Mouse (Mus musculus): Measurements from ENCODE around the gene Grin2c. TPM values are rescaled to one million over a fixed set of nuclear protein-coding genes. Genes with fewer than 3 reads are reported as not detected.
A peak's percentile ranks its signal among the peaks of the same experiment; 100 is the strongest.

The Grin2c gene
- 1 to 10 TPM; 2.3 to 9.4 TPM for total RNA-seq (2021)
- 13.8 and 25.5 TPM in 2 replicates for polyA plus RNA-seq (2012; rRNA removed)
- long read RNA-seq, partial matches to known transcripts: 5 of 17 reads
- long read RNA-seq, other reads (novel, unspliced or antisense): 12 of 17 reads

- DNase-seq: peak; percentile 75
Observed at GRCm38 (mm10) chr11:115267061-115267883, at the start of gene Grin2c. TSS of gene Grin2c (minus strand) at chr11:115267243.

- DNase-seq: peak; percentile 34
Observed at GRCm38 (mm10) chr11:115314249-115314648, 47.2 kb upstream of the Grin2c start.

- no peak for DNase-seq
Observed at GRCm38 (mm10) chr11:115308781-115309180, 41.7 kb upstream of the Grin2c start.

- no peak for DNase-seq
Observed at GRCm38 (mm10) chr11:115306863-115307262, 39.8 kb upstream of the Grin2c start, which contains the start of gene Otop2. TSS of gene Otop2 (plus strand) at chr11:115307163.

GRCm38 (mm10) chr11:115303167-115303566 is 36.1 kb upstream of the Grin2c start:
- DNase-seq: peak; percentile 64

GRCm38 (mm10) chr11:115301351-115301750 is 34.3 kb upstream of the Grin2c start:
- DNase-seq: no peak

GRCm38 (mm10) chr11:115300745-115301144 is 33.7 kb upstream of the Grin2c start:
- no peak for DNase-seq

- DNase-seq: no peak
Observed at GRCm38 (mm10) chr11:115298160-115298559, 31.1 kb upstream of the Grin2c start.

GRCm38 (mm10) chr11:115297214-115297826 is 30.3 kb upstream of the Grin2c start, which contains the start of gene Fads6:
TSS of gene Fads6 (minus strand) at chr11:115297663.
- peak; percentile 93 for DNase-seq

- DNase-seq: peak; percentile 72
Observed at GRCm38 (mm10) chr11:115296471-115297210, 29.6 kb upstream of the Grin2c start.

- no peak for DNase-seq
Observed at GRCm38 (mm10) chr11:115295939-115296338, 28.9 kb upstream of the Grin2c start.

GRCm38 (mm10) chr11:115292631-115293375 is 25.8 kb upstream of the Grin2c start:
- peak; percentile 68 for DNase-seq

GRCm38 (mm10) chr11:115291503-115291902 is 24.5 kb upstream of the Grin2c start:
- peak; percentile 42 for DNase-seq

- DNase-seq: peak; percentile 86
Observed at GRCm38 (mm10) chr11:115290919-115291318, 23.9 kb upstream of the Grin2c start.

GRCm38 (mm10) chr11:115290314-115290713 is 23.3 kb upstream of the Grin2c start:
- no peak for DNase-seq

GRCm38 (mm10) chr11:115289885-115290284 is 22.8 kb upstream of the Grin2c start:
- DNase-seq: no peak

GRCm38 (mm10) chr11:115288305-115288704 is 21.3 kb upstream of the Grin2c start:
- DNase-seq: no peak

GRCm38 (mm10) chr11:115287386-115287785 is 20.3 kb upstream of the Grin2c start:
- no peak for DNase-seq

- no peak for DNase-seq
Observed at GRCm38 (mm10) chr11:115286201-115286993, 19.4 kb upstream of the Grin2c start.

- DNase-seq: no peak
Observed at GRCm38 (mm10) chr11:115285282-115285681, 18.2 kb upstream of the Grin2c start.

All from adrenal gland, adult 2 months (tissue).